ENCODE assay signal across 7 mouse cellular contexts in the genomic region with DNA sequence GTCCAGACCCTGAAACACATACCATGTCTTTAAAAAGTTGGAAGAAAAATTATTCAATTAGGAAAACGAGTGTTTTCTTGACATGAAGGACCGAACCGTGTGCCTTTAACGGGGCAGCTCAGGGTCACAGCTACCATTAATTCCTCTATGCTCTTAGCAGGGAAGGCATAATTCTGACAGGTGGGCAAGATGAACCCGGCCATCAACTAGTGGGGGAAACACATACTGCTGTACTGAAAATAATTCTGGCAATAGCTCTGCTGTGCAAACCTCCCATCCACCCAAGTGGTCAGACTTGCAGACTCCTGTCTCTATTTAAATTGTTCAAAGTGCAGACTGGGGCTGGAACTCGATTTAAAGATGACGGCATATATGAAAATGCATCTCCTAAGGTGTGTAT. TPM values are rescaled to one million over a fixed set of nuclear protein-coding genes. Genes with fewer than 3 reads are reported as not detected.
DNase-seq lines count a peak whose midpoint lies in the region; ATAC-seq and TF ChIP-seq lines count a peak whose summit lies in the region.

No protein-coding gene starts in this region.

- 27% methylated on average over 7 of the region's 7 CpGs for WGBS in neural tube, embryonic 11.5 days
- 21% methylated on average over 7 of the region's 7 CpGs for WGBS in limb, embryonic 14.5 days
- WGBS in small intestine, adult 2 months = 12% methylated on average over 7 of the region's 7 CpGs

- H3K27me3 ChIP-seq in neural tube, embryonic 11.5 days (ENCODE audit: control insufficient read depth, insufficient read depth, low read length) = no peaks in the 10 kb centered on the region
- H3K27me3 ChIP-seq in limb, embryonic 14.5 days (ENCODE audit: control insufficient read depth, insufficient read depth, low read length) = no peaks in the 10 kb centered on the region
- H3K27me3 ChIP-seq in small intestine, adult 2 months (ENCODE audit: control insufficient read depth, insufficient read depth, low read length) = no peaks in the 10 kb centered on the region

- no peaks in the 10 kb centered on the region for H3K4me1 ChIP-seq in neural tube, embryonic 11.5 days (ENCODE audit: control insufficient read depth, insufficient read depth, low read length)
- 0 out of 2 replicates have a peak, but pooled peaks cover 5% of the 10 kb centered on the region for H3K4me1 ChIP-seq in limb, embryonic 14.5 days (ENCODE audit: control insufficient read depth, insufficient read depth, low read length)
- H3K4me1 ChIP-seq in small intestine, adult 2 months (ENCODE audit: control insufficient read depth, insufficient read depth, insufficient read length, low read length) = peaks cover 4% of the 10 kb centered on the region; the same call in 1 of the 2 replicates

- no peaks in the 10 kb centered on the region for H3K36me3 ChIP-seq in neural tube, embryonic 11.5 days (ENCODE audit: control insufficient read depth, insufficient read depth, low read length)
- H3K36me3 ChIP-seq in limb, embryonic 14.5 days (ENCODE audit: control insufficient read depth, insufficient read depth, low read length) = no peaks in the 10 kb centered on the region
- no peaks in the 10 kb centered on the region for H3K36me3 ChIP-seq in small intestine, adult 2 months (ENCODE audit: control insufficient read depth, insufficient read depth, low read length)

- H3K27ac ChIP-seq in neural tube, embryonic 11.5 days (ENCODE audit: low read depth, low read length) = no peak overlapping the region
- H3K27ac ChIP-seq in limb, embryonic 14.5 days (replicated peaks; ENCODE audit: low read depth, low read length) = peak overlapping the region; percentile 76
- 0 out of 2 replicates have a peak overlapping the region, but pooled peaks have one; percentile 43 for H3K27ac ChIP-seq in small intestine, adult 2 months (ENCODE audit: insufficient read depth, low read depth, low read length)

- peak overlapping the region; percentile 60 for H3K4me2 ChIP-seq in neural tube, embryonic 11.5 days (ENCODE audit: low read depth)
- H3K4me2 ChIP-seq in limb, embryonic 14.5 days (replicated peaks; ENCODE audit: low read depth, low read length, severe bottlenecking) = peak overlapping the region; percentile 63

- ATAC-seq in neural tube, embryonic 11.5 days (ENCODE audit: insufficient read depth, low FRiP score, low TSS enrichment) = no peak
- peak; percentile 18; the same call in 1 of the 2 replicates for ATAC-seq in erythroid progenitor cell, adult 5-6 weeks (replicated peaks; ENCODE audit: low FRiP score, poor library complexity, severe bottlenecking)
- ATAC-seq in limb, embryonic 14.5 days (ENCODE audit: low FRiP score, low read depth) = no peak

- peak overlapping the region; percentile 62 for H3K4me3 ChIP-seq in neural tube, embryonic 11.5 days (ENCODE audit: low read depth, low read length)
- peak overlapping the region; percentile 82 for H3K4me3 ChIP-seq in limb, embryonic 14.5 days (replicated peaks; ENCODE audit: low read length)
- peak overlapping the region; percentile 92 for H3K4me3 ChIP-seq in small intestine, adult 2 months (ENCODE audit: low read depth, low read length)

- peak overlapping the region; percentile 95 for H3K9ac ChIP-seq in neural tube, embryonic 11.5 days (ENCODE audit: low read length)
- H3K9ac ChIP-seq in limb, embryonic 14.5 days (ENCODE audit: low read depth, low read length, severe bottlenecking) = peak overlapping the region; percentile 94

- no peak for TF ChIP-seq POLR2A in limb, embryonic 14.5 days (IDR thresholded peaks at IDR 0.05; ENCODE audit: borderline replicate concordance, extremely low read depth, insufficient read depth, insufficient read length)
- no peak for TF ChIP-seq POLR2A in small intestine, adult 2 months (IDR thresholded peaks at IDR 0.05; ENCODE audit: low read depth, low read length)

- no peak for TF ChIP-seq CTCF in small intestine, adult 2 months (IDR thresholded peaks at IDR 0.05; ENCODE audit: extremely low read depth, insufficient read length, insufficient replicate concordance, low read depth, low read length)

- no peaks in the 10 kb centered on the region for H3K9me3 ChIP-seq in neural tube, embryonic 11.5 days (ENCODE audit: control insufficient read depth, low read length)
- no peaks in the 10 kb centered on the region for H3K9me3 ChIP-seq in limb, embryonic 14.5 days (ENCODE audit: control insufficient read depth, low read length)

- no peak for DNase-seq in neural tube, embryonic 11.5 days (ENCODE audit: low spot score)
- DNase-seq in neural tube, embryonic 10.5 days (ENCODE audit: extremely low spot score, low spot score) = no peak
- no peak for DNase-seq in limb, embryonic 14.5 days (ENCODE audit: low spot score)
- DNase-seq in cerebellum, adult 8-10 months = no peak
- no peak for DNase-seq in spleen, postnatal 36 days (ENCODE audit: low spot score in 2 of 2)

RNA-seq across cellular contexts. Expression of gene Btbd8, which starts 0.6 kb away (rescaled TPM):
- 7.7 and 7.8 TPM in 2 replicates for polyA plus RNA-seq in neural tube, embryonic 11.5 days (2014; fragmentation: Nextera tagmentation; extraction: Ambion mirVana)
- 4.7 and 11.3 TPM in 2 replicates for total RNA-seq in erythroid progenitor cell, adult 5-6 weeks (2015; ENCODE audit: low replicate concordance)
- 6.4 and 8.7 TPM in 2 replicates for total RNA-seq in erythroid progenitor cell, adult 5-6 weeks (2017; ENCODE audit: low replicate concordance)
- 5.5 and 6.3 TPM in 2 replicates for polyA plus RNA-seq in limb, embryonic 14.5 days (2012; rRNA removed)
- 4.8 and 6.3 TPM in 2 replicates for polyA plus RNA-seq in limb, embryonic 14.5 days (2014; fragmentation: Nextera tagmentation; extraction: Ambion mirVana)
- 0.13 and 0.28 TPM in 2 replicates for polyA plus RNA-seq in small intestine, adult 2 months (2012; rRNA removed)

RNA-seq across cellular contexts. Expression of gene Lpcat2b, which starts 7.0 kb away (rescaled TPM):
- not detected in 2 replicates for polyA plus RNA-seq in neural tube, embryonic 11.5 days (2014; fragmentation: Nextera tagmentation; extraction: Ambion mirVana)
- total RNA-seq in erythroid progenitor cell, adult 5-6 weeks (2015; ENCODE audit: low replicate concordance) = not detected in 2 replicates
- total RNA-seq in erythroid progenitor cell, adult 5-6 weeks (2017; ENCODE audit: low replicate concordance) = 0.45 TPM in 1 of 2 replicates, not detected in the other
- polyA plus RNA-seq in limb, embryonic 14.5 days (2012; rRNA removed) = not detected in 2 replicates
- polyA plus RNA-seq in limb, embryonic 14.5 days (2014; fragmentation: Nextera tagmentation; extraction: Ambion mirVana) = not detected in 2 replicates
- polyA plus RNA-seq in small intestine, adult 2 months (2012; rRNA removed) = not detected in 2 replicates

RNA-seq across cellular contexts. Expression of gene Ephx4, which starts 35.8 kb away (rescaled TPM):
- 1.4 and 1.7 TPM in 2 replicates for polyA plus RNA-seq in neural tube, embryonic 11.5 days (2014; fragmentation: Nextera tagmentation; extraction: Ambion mirVana)
- not detected in 2 replicates for total RNA-seq in erythroid progenitor cell, adult 5-6 weeks (2015; ENCODE audit: low replicate concordance)
- not detected in 2 replicates for total RNA-seq in erythroid progenitor cell, adult 5-6 weeks (2017; ENCODE audit: low replicate concordance)
- 2.4 and 2.8 TPM in 2 replicates for polyA plus RNA-seq in limb, embryonic 14.5 days (2012; rRNA removed)
- 1.8 and 2.4 TPM in 2 replicates for polyA plus RNA-seq in limb, embryonic 14.5 days (2014; fragmentation: Nextera tagmentation; extraction: Ambion mirVana)
- 0.15 and 0.80 TPM in 2 replicates for polyA plus RNA-seq in small intestine, adult 2 months (2012; rRNA removed)
